Mouse (Mus musculus) small intestine, adult 2 months (tissue): ENCODE measurements around the gene Tmed4.

Experiments used
- CTCF ChIP-seq: fragments of 200-500 bp; IDR thresholded peaks from 2 replicates; pipeline ENCODE4 v1.5.1; 2012; ENCODE audit warnings: low read depth, mild to moderate bottlenecking, control low read depth, inconsistent platforms, low read length, moderate library complexity, mixed read lengths; ENCODE audit not compliant: insufficient replicate concordance, insufficient read length; ENCODE audit errors: extremely low read depth
- POLR2A ChIP-seq: fragments of 200-500 bp; IDR thresholded peaks from 2 replicates; pipeline ENCODE4 v1.6.1; 2012; ENCODE audit warnings: low read depth, mild to moderate bottlenecking, control low read depth, inconsistent platforms, low read length, moderate library complexity

GRCm38 (mm10) chr11:6276466-6276865 is 1.8 kb upstream of the Tmed4 start:
- TF ChIP-seq CTCF (no peak), POLR2A (no peak)
